Mouse (Mus musculus) heart, postnatal 4 days (tissue): ENCODE data around the gene Arf3. TPM values are rescaled to one million over a fixed set of nuclear protein-coding genes. Genes with fewer than 3 reads are reported as not detected.
"Not testable (repeated sequence)": the region's sequence is repeated elsewhere in the genome, so short reads cannot be mapped to it uniquely, and the experiment has no call there.

Experiments
- DNase-seq: peaks from one replicate; pipeline ENCODE4 v3.0.0; 2021
- total RNA-seq, 2 experiments: library from RNA; stranded (reverse); gene quantifications; 2 replicates each; pipeline ENCODE4 v1.2.3; 2021

Gene Arf3
- total RNA-seq, 2 experiments from 2014 or later, result 40.9 to 43.7 TPM

DNA sequence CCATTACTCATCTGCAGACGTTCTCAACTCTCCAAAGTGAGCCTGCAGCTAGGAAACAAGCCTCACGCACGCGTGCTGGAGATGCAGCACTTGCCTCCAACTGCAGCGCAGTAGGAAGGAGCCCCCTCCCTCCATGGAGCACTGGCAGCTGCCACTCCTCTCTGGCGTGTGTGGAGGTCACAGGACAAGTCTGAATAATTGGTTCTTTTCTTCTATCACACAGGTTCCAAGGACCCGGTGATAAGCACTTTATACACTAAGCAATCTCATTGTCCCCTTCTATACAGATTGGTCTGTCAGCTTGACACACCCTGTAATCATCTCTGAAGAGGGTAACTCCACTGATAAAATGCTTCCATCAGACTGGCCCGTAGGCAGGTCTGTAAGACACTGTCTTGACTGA lies 10.0 kb downstream of the Arf3 start:
- no peak for DNase-seq

DNA sequence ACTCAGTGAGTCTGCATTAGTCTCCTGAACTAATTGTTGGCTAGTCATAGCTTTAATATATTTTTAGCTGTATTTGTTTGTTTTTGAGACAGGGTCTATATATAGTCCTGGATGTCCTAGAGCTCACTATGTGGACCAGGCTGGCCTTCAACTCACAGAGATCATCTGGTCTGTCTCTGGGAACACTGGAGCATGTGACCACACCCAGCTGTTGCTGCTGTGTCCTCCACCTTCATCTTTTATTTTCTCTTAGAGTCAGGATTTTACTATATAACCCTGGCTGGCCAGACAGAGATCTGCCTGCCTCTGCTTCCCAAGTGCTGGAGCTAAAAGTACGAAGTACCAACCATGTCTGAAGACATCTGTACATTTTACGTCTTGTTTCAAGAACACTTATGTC lies 13.9 kb downstream of the Arf3 start:
- no peak for DNase-seq

GRCm38 (mm10) chr15:98747296-98747695 lies 15.7 kb downstream of the Arf3 start:
- no peak for DNase-seq

DNA sequence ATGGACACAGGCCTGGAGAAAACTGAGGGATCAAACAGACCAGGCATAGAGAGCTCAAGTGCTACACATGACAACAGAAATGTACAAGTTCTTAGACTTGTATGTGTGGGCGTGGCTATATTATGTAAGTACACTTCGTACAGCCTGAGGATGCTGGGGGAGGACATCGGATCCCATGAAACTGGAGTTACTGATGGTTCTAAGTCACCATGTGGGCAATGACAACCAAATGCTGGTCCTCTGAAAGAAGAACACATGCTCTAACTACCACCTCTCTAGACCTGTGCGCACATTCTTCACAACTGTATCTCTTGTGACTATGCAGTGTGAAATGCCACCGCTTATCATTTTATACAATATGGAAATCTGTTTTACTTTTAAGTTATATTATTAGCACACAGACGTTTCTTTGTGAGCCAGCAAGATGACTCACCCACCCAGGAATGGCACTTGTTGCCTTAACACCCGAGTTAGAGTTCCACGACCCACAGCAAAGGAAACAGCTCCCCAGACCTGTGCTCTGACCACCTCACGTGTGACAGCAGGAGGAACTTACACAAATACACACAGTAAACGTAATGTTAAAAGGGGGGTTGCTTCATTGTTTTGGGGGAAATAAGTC lies 16.6 kb downstream of the Arf3 start:
- DNase-seq, result no peak

DNA sequence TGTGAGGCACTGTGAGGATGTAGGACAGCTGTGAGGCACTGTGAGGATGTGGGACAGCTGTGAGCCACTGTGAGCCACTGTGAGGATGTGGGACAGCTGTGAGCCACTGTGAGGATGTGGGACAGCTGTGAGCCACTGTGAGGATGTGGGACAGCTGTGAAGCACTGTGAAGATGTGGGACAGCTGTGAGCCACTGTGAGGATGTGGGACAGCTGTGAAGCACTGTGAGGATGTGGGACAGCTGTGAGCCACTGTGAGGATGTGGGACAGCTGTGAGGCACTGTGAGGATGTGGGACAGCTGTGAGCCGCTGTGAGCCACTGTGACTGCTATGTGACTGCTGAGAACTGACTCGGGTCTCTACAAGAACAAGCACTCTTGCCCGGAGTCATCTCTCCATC lies 19.2 kb downstream of the Arf3 start:
- DNase-seq, result not testable (repeated sequence)

DNA sequence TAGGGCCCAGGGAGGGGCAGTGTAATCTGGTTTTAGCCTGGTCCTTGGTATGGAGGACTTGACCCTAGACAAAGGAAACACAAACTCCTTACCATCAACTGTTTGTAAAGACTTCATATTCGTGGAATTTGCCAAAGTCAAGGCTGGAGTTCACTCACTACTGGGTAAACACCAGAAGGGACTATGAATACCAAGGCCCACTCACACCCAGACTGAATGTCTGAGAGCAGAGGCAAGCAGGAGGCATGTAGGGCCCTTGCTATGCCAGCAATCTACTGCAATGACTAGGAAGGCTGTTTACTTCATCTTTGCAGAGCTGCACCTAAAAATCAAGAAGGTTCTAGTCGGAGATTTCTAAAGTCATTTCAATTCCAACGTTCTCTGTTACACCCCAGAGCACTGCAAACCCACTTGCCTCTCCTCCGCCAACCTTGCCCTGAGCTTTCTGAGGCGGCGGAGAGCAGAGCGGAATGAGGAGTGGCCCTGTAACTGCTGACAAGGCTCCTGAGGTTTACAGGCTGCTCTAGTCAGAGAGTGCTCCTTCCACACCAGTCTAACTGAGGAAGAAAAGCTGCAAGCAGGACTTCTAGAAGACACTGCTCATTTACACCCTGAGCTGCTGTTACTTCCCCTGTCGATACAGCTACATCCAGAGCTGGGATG lies 20.1 kb downstream of the Arf3 start:
- no peak for DNase-seq

- no peak for DNase-seq
These were observed 22.8 kb downstream of the Arf3 start for GRCm38 (mm10) chr15:98740219-98740618.

DNA sequence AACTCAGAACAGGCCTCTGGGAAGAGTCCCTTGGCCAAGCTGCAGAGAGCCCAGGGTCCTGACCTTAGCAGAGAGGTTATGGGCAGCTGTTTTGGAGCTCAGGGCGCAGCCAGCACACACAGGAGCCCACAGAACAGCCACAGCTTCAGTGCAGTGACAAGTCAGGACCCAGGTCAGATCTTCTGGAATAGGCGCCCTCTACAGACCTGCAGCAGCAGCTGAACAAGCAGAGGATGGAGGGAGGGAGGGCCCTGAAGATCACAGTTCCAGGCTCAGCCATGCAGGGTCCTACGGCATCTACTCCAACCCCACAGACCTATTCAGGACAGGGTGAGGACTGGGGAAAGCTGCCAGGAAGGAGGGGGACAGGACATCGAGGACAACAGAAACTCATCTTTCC lies 24.2 kb downstream of the Arf3 start:
- no peak for DNase-seq

GRCm38 (mm10) chr15:98737881-98738280 lies 25.1 kb downstream of the Arf3 start:
- peak; percentile 60 for DNase-seq

- DNase-seq, result no peak
These were observed 26.5 kb downstream of the Arf3 start for GRCm38 (mm10) chr15:98736521-98736920.

DNA sequence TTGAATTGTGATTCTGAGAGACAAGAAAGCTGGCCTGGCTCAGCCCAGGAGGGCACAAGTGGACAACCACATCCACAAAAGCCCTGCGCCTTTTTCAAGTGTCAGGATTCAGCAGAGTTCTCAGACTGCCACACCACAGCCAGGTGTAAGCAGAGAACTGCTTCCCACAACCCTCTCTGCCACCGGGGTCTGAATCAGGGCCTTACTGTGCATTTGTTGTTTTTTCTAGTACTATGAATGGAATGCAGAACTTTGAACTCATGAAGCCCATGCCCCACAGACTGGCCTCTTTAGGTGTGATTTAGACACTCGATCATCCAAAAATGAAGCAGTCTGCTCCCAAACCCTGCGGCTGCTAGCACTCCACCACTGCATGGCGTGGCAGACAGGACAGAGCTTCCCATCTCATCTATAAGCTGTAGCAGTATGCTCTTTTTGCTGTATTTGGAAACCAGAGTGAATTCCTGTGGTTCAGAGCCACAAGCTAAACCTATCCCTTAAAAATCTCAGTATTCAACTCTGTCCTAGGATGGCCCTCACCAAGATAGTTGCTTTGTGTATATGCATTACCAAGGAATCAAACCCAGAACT lies 28.9 kb downstream of the Arf3 start:
- no peak for DNase-seq

- DNase-seq, result no peak
These were observed 29.6 kb downstream of the Arf3 start for GRCm38 (mm10) chr15:98733370-98733769.

GRCm38 (mm10) chr15:98732006-98732531 lies 30.9 kb downstream of the Arf3 start:
- DNase-seq, result no peak

GRCm38 (mm10) chr15:98730790-98731189 lies 32.2 kb downstream of the Arf3 start:
- DNase-seq, result no peak

DNA sequence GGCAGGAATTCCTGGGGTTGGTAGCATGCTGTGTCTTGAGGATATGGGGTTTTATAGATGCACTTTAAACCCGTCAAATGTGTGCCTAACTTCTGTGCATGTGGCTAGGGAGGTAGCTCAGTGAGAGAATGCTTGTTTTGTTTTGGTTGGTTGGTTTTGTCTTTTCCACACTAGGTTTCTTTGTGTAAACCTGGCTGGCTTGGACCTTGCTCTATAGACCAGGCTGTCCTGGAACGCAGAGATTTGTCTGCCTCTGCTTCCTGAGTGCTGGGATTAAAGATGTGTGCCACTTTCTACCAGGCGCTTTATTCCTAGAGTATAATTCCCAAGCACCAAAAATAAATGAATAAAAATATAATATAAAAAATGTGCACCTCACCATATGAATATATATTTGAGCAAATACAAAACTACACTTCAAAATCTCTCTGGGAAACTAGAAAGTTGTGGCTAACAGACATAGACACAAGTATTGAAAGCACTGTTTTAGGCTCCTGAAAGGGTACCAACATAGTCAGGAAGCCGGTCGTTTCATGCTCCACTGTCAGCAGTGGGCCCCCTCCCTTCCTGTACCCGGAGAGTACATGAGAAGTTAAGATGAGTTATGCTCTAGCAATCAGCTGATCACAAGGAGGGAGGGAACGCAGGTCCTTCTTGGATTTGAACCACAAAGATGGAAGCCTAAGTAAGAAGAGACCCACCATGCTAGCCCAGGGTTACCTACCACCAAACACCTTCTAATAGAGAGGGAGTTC lies 33.0 kb downstream of the Arf3 start:
- DNase-seq, result no peak

- no peak for DNase-seq
These were observed 34.6 kb downstream of the Arf3 start for GRCm38 (mm10) chr15:98728366-98728765.

- peak; percentile 65 for DNase-seq
These were observed 35.3 kb downstream of the Arf3 start, which contains the start of gene Fkbp11 for GRCm38 (mm10) chr15:98727443-98728321. Gene Fkbp11, minus strand, starts transcription at chr15:98728198.

GRCm38 (mm10) chr15:98726746-98727145 lies 36.3 kb downstream of the Arf3 start:
- no peak for DNase-seq

GRCm38 (mm10) chr15:98726079-98726478 lies 36.9 kb downstream of the Arf3 start:
- no peak for DNase-seq

DNA sequence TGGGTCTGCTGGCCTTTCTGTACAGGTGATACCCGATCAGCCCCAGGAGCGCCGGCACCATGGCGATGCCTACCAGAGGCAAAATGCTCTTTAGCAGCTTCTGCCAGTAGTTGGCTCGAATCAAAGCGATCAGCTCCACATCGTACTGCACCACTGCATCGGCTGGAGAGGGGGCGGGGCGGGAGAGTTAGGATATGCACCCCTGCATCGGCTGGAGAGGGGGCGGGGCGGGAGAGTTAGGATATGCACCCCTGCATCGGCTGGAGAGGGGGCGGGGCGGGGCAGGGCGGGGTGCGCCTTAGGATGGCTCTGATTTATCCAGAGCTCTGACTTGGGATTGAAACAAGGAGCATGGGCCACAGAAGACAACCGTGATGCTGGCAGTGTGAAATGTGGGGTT lies 38.6 kb downstream of the Arf3 start:
- DNase-seq, result no peak

GRCm38 (mm10) chr15:98722854-98723253 lies 40.2 kb downstream of the Arf3 start:
- peak; percentile 32 for DNase-seq

DNA sequence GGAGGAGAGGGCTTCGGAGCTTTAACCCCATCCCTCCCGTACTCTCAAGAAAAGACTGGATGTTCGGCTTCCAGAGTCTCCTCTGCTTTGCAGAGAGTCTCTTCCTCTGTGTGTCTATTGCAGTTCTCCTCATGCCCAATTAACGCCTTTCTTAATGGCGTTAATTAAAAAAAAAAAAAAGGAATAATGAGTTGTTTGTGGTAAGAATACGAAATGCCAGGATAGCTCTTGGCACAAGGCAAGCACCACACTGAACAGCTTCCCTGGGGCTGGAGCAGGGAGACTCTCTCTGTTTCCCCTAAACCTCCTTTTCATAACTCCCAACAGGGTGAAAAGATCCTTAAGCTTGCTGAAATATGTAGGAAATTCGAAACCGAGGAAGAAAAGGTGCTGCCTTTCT lies 40.8 kb downstream of the Arf3 start:
- no peak for DNase-seq
